Mouse (Mus musculus) cerebellum, adult 2 months (tissue): Measurements from ENCODE around the gene Fam173b. TPM values are rescaled to one million over a fixed set of nuclear protein-coding genes. Genes with fewer than 3 reads are reported as not detected.
A peak's percentile ranks its signal among the peaks of the same experiment; 100 is the strongest.

Source experiments
- DNase-seq, 2 experiments: peaks; one replicate each; pipeline ENCODE4 v3.0.0; 2021
- H3K27ac ChIP-seq: fragments of 200-500 bp; 2 replicates; pipeline ENCODE4 v1.5.1; 2012; ENCODE audit warnings: low read length, control low read depth, inconsistent platforms; ENCODE audit not compliant: insufficient read depth
- H3K27me3 ChIP-seq: fragments of 200-500 bp; 2 replicates; pipeline ENCODE4 v1.6.1; 2012; ENCODE audit warnings: inconsistent platforms, mild to moderate bottlenecking, low read length, moderate library complexity; ENCODE audit not compliant: control insufficient read depth, insufficient read depth
- H3K4me1 ChIP-seq: fragments of 200-500 bp; 2 replicates; pipeline ENCODE4 v1.6.1; 2011; ENCODE audit warnings: low read length; ENCODE audit not compliant: control insufficient read depth, insufficient read depth
- H3K4me3 ChIP-seq: fragments of 200-500 bp; replicated peaks from 2 replicates; pipeline ENCODE3; 2011; ENCODE audit warnings: mild to moderate bottlenecking, low read depth, low read length, control low read depth; ENCODE audit not compliant: insufficient read depth
- CTCF ChIP-seq: fragments of 200-500 bp; IDR thresholded peaks from 2 replicates; pipeline ENCODE4 v1.5.1; 2011; ENCODE audit warnings: low read depth, mild to moderate bottlenecking, control low read depth, low read length, moderate library complexity, borderline replicate concordance; ENCODE audit not compliant: insufficient read depth
- POLR2A ChIP-seq: fragments of 200-500 bp; IDR thresholded peaks from 2 replicates; pipeline ENCODE4 v1.6.1; 2011; ENCODE audit warnings: low read length, control low read depth, borderline replicate concordance; ENCODE audit not compliant: insufficient read depth
- WGBS: fragments of 180-500 bp; shearing (Covaris S2); methylation state at CpG from one replicate; pipeline ENCODE4 v1.1.7; 2018; 5-methylcytosine and 5-hydroxymethylcytosine counted together
- polyA plus RNA-seq: library from polyadenylated mRNA; depleted of rRNA; stranded (reverse); fragments of >200 nt; gene quantifications from 2 replicates; pipeline ENCODE4 v1.2.3, GENCODE M21; 2012

Fam173b gene
- polyA plus RNA-seq, 1 experiment, result 15.2 TPM

GRCm38 (mm10) chr15:31603113-31603512 lies 1.5 kb downstream of the Fam173b start:
- WGBS, result 41% methylated on average over 13 of the region's 13 CpGs
- no peak for TF ChIP-seq CTCF
- no peak for TF ChIP-seq POLR2A
- Histone ChIP-seq H3K27me3 (no peaks in the 10 kb centered on the region), H3K4me3 (peak overlapping the region; percentile 30), H3K4me1 (peaks cover 3% of the 10 kb centered on the region), H3K27ac (0 out of 2 replicates have a peak overlapping the region, but pooled peaks have one; percentile 47)
- DNase-seq, result peak in 1 of 2 experiments; percentile 26

- TF ChIP-seq CTCF (no peak), POLR2A (no peak)
- Histone ChIP-seq H3K27me3 (no peaks in the 10 kb centered on the region), H3K4me3 (no peak overlapping the region), H3K4me1 (peaks cover 3% of the 10 kb centered on the region), H3K27ac (no peak overlapping the region)
- 37% methylated on average over 6 of the region's 6 CpGs for WGBS
- DNase-seq, result peak; percentile 34 to 56
These were observed 5.2 kb downstream of the Fam173b start for GRCm38 (mm10) chr15:31606821-31607220.

GRCm38 (mm10) chr15:31611027-31611426 lies 9.4 kb downstream of the Fam173b start:
- Histone ChIP-seq H3K4me3 (no peak overlapping the region), H3K27me3 (no peaks in the 10 kb centered on the region), H3K27ac (no peak overlapping the region), H3K4me1 (peaks cover 3% of the 10 kb centered on the region)
- WGBS, result 55% methylated on average over 3 of the region's 3 CpGs
- DNase-seq, result peak in 1 of 2 experiments; percentile 39
- TF ChIP-seq POLR2A (no peak), CTCF (peak; percentile 50; the same call in 1 of the 2 replicates)

GRCm38 (mm10) chr15:31611976-31612375 lies 10.3 kb downstream of the Fam173b start:
- no peak for DNase-seq
- no peaks in the 10 kb centered on the region for H3K27me3 ChIP-seq
- TF ChIP-seq CTCF (no peak), POLR2A (no peak)
- H3K4me1 ChIP-seq, result no peaks in the 10 kb centered on the region; the same call in none of the 2 replicates
- no peak overlapping the region for H3K27ac ChIP-seq
- 89% methylated on average over 4 of the region's 4 CpGs for WGBS
- H3K4me3 ChIP-seq, result no peak overlapping the region

- H3K27me3 ChIP-seq, result no peaks in the 10 kb centered on the region
- no peaks in the 10 kb centered on the region; the same call in 1 of the 2 replicates for H3K4me1 ChIP-seq
- no peak overlapping the region for H3K27ac ChIP-seq
- WGBS, result 80% methylated on average over 6 of the region's 6 CpGs
- no peak for TF ChIP-seq POLR2A
- no peak for TF ChIP-seq CTCF
- H3K4me3 ChIP-seq, result no peak overlapping the region
- DNase-seq, result no peak
These were observed 12.3 kb downstream of the Fam173b start for GRCm38 (mm10) chr15:31613826-31614453.

GRCm38 (mm10) chr15:31614666-31615065 lies 13.0 kb downstream of the Fam173b start:
- Histone ChIP-seq H3K4me3 (no peak overlapping the region), H3K27me3 (no peaks in the 10 kb centered on the region), H3K27ac (no peak overlapping the region), H3K4me1 (no peaks in the 10 kb centered on the region; the same call in 1 of the 2 replicates)
- 65% methylated on average over 2 of the region's 2 CpGs for WGBS
- TF ChIP-seq CTCF (no peak), POLR2A (no peak)
- DNase-seq, result no peak

GRCm38 (mm10) chr15:31617261-31617660 lies 15.6 kb downstream of the Fam173b start:
- H3K4me1 ChIP-seq, result no peaks in the 10 kb centered on the region
- no peaks in the 10 kb centered on the region for H3K27me3 ChIP-seq
- no peak for TF ChIP-seq CTCF
- H3K4me3 ChIP-seq, result no peak overlapping the region
- no peak for DNase-seq
- no peak overlapping the region for H3K27ac ChIP-seq
- WGBS, result 93% methylated on average over 9 of the region's 9 CpGs

- DNase-seq, result no peak
- Histone ChIP-seq H3K4me3 (no peak overlapping the region), H3K27me3 (no peaks in the 10 kb centered on the region), H3K27ac (no peak overlapping the region), H3K4me1 (no peaks in the 10 kb centered on the region)
- TF ChIP-seq POLR2A (no peak), CTCF (no peak)
- 93% methylated on average over 8 of the region's 8 CpGs for WGBS
These were observed 17.9 kb downstream of the Fam173b start for GRCm38 (mm10) chr15:31619521-31619920.

- Histone ChIP-seq H3K27me3 (no peaks in the 10 kb centered on the region), H3K4me1 (no peaks in the 10 kb centered on the region), H3K4me3 (no peak overlapping the region), H3K27ac (no peak overlapping the region)
- TF ChIP-seq POLR2A (no peak), CTCF (no peak)
- WGBS, result 42% methylated on average over 12 of the region's 12 CpGs
- no peak for DNase-seq
These were observed 25.9 kb downstream of the Fam173b start for GRCm38 (mm10) chr15:31627277-31628154.
